Mouse (Mus musculus) testis, adult 2 months (tissue): ENCODE results near the gene Tdp1. TPM values are rescaled to one million over a fixed set of nuclear protein-coding genes. Genes with fewer than 3 reads are reported as not detected.
"Not testable (repeated sequence)": the region's sequence is repeated elsewhere in the genome, so short reads cannot be mapped to it uniquely, and the experiment has no call there.

Experiments
- H3K27ac ChIP-seq: fragments of 200-500 bp; 2 replicates; pipeline ENCODE4 v1.5.1; 2012; ENCODE audit warnings: low read depth, low read length; ENCODE audit not compliant: control insufficient read depth, insufficient read depth
- H3K27me3 ChIP-seq: fragments of 200-500 bp; 2 replicates; pipeline ENCODE4 v1.6.1; 2012; ENCODE audit warnings: mild to moderate bottlenecking, low read length, moderate library complexity; ENCODE audit not compliant: control insufficient read depth, insufficient read depth
- H3K36me3 ChIP-seq: fragments of 200-500 bp; 2 replicates; pipeline ENCODE4 v1.6.1; 2012; ENCODE audit warnings: mild to moderate bottlenecking, low read length; ENCODE audit not compliant: control insufficient read depth, insufficient read depth
- H3K4me1 ChIP-seq: fragments of 200-500 bp; 2 replicates; pipeline ENCODE4 v1.6.1; 2012; ENCODE audit warnings: low read length; ENCODE audit not compliant: control insufficient read depth, insufficient read depth
- H3K4me3 ChIP-seq: fragments of 200-500 bp; 2 replicates; pipeline ENCODE4 v1.5.1; 2012; ENCODE audit warnings: low read depth, mild to moderate bottlenecking, low read length, moderate library complexity, mixed read lengths; ENCODE audit not compliant: control insufficient read depth
- CTCF ChIP-seq: fragments of 200-500 bp; IDR thresholded peaks from 2 replicates; pipeline ENCODE4 v1.5.1; 2012; ENCODE audit warnings: low read depth, mild to moderate bottlenecking, inconsistent platforms, low read length, moderate library complexity; ENCODE audit not compliant: control insufficient read depth, insufficient read depth, insufficient replicate concordance
- POLR2A ChIP-seq: fragments of 200-500 bp; IDR thresholded peaks from 2 replicates; pipeline ENCODE4 v1.6.1; 2012; ENCODE audit warnings: low read depth, mild to moderate bottlenecking, inconsistent platforms, low read length, moderate library complexity; ENCODE audit not compliant: control insufficient read depth
- polyA plus RNA-seq: library from polyadenylated mRNA; depleted of rRNA; stranded (reverse); fragments of >200 nt; gene quantifications from 2 replicates; pipeline ENCODE4 v1.2.3, GENCODE M21; 2012

Gene Tdp1
- polyA plus RNA-seq, 1 experiment, result 95.7 TPM

- H3K4me3 ChIP-seq, result no peak overlapping the region
- no peaks in the 10 kb centered on the region; the same call in 1 of the 2 replicates for H3K27me3 ChIP-seq
These were observed 85.6 kb downstream of the Tdp1 start for GRCm38 (mm10) chr12:99969906-99970305.

GRCm38 (mm10) chr12:99971205-99971894 is 87.0 kb downstream of the Tdp1 start:
- not testable (repeated sequence) for H3K27me3 ChIP-seq, H3K4me1 ChIP-seq, H3K4me3 ChIP-seq, H3K36me3 ChIP-seq, H3K27ac ChIP-seq

More at GRCm38 (mm10) chr12:99969906-99970305, 85.6 kb downstream of the Tdp1 start:
- H3K4me1 ChIP-seq, result peaks cover 2% of the 10 kb centered on the region; the same call in 1 of the 2 replicates
- no peak overlapping the region for H3K27ac ChIP-seq
- no peak for TF ChIP-seq CTCF
- H3K36me3 ChIP-seq, result no peaks in the 10 kb centered on the region

- Histone ChIP-seq H3K4me3 (peak overlapping the region; percentile 44), H3K4me1 (peaks cover 2% of the 10 kb centered on the region; the same call in 1 of the 2 replicates)
- TF ChIP-seq POLR2A (no peak), CTCF (peak; percentile 23; the same call in 1 of the 2 replicates)
These were observed 88.5 kb downstream of the Tdp1 start for GRCm38 (mm10) chr12:99972825-99973224.

GRCm38 (mm10) chr12:99973659-99974058 is 89.3 kb downstream of the Tdp1 start:
- Histone ChIP-seq H3K4me3 (no peak overlapping the region), H3K27ac (no peak overlapping the region), H3K27me3 (no peaks in the 10 kb centered on the region), H3K4me1 (peaks cover 2% of the 10 kb centered on the region; the same call in 1 of the 2 replicates), H3K36me3 (no peaks in the 10 kb centered on the region)
- TF ChIP-seq CTCF (peak; percentile 59; the same call in 1 of the 2 replicates), POLR2A (no peak)

More at GRCm38 (mm10) chr12:99972825-99973224, 88.5 kb downstream of the Tdp1 start:
- Histone ChIP-seq H3K36me3 (no peaks in the 10 kb centered on the region), H3K27ac (no peak overlapping the region), H3K27me3 (no peaks in the 10 kb centered on the region)

- H3K36me3 ChIP-seq, result no peaks in the 10 kb centered on the region
- H3K4me1 ChIP-seq, result no peaks in the 10 kb centered on the region
- TF ChIP-seq POLR2A, result no peak
- no peak for TF ChIP-seq CTCF
- H3K4me3 ChIP-seq, result no peak overlapping the region
- no peaks in the 10 kb centered on the region for H3K27me3 ChIP-seq
- H3K27ac ChIP-seq, result no peak overlapping the region
These were observed 95.2 kb downstream of the Tdp1 start for GRCm38 (mm10) chr12:99979541-99979940.

GRCm38 (mm10) chr12:99986797-99987196 is 102.5 kb downstream of the Tdp1 start:
- TF ChIP-seq POLR2A (no peak), CTCF (no peak)
- no peak overlapping the region for H3K27ac ChIP-seq
- no peaks in the 10 kb centered on the region for H3K27me3 ChIP-seq
- no peaks in the 10 kb centered on the region for H3K36me3 ChIP-seq
- H3K4me1 ChIP-seq, result no peaks in the 10 kb centered on the region
- no peak overlapping the region for H3K4me3 ChIP-seq

GRCm38 (mm10) chr12:99988144-99988543 is 103.8 kb downstream of the Tdp1 start:
- Histone ChIP-seq H3K4me3 (no peak overlapping the region), H3K27ac (no peak overlapping the region), H3K27me3 (no peaks in the 10 kb centered on the region), H3K36me3 (no peaks in the 10 kb centered on the region), H3K4me1 (no peaks in the 10 kb centered on the region)
- no peak for TF ChIP-seq CTCF
- TF ChIP-seq POLR2A, result no peak
